7 mouse cellular contexts compared by ENCODE assay signal in the genomic region with DNA sequence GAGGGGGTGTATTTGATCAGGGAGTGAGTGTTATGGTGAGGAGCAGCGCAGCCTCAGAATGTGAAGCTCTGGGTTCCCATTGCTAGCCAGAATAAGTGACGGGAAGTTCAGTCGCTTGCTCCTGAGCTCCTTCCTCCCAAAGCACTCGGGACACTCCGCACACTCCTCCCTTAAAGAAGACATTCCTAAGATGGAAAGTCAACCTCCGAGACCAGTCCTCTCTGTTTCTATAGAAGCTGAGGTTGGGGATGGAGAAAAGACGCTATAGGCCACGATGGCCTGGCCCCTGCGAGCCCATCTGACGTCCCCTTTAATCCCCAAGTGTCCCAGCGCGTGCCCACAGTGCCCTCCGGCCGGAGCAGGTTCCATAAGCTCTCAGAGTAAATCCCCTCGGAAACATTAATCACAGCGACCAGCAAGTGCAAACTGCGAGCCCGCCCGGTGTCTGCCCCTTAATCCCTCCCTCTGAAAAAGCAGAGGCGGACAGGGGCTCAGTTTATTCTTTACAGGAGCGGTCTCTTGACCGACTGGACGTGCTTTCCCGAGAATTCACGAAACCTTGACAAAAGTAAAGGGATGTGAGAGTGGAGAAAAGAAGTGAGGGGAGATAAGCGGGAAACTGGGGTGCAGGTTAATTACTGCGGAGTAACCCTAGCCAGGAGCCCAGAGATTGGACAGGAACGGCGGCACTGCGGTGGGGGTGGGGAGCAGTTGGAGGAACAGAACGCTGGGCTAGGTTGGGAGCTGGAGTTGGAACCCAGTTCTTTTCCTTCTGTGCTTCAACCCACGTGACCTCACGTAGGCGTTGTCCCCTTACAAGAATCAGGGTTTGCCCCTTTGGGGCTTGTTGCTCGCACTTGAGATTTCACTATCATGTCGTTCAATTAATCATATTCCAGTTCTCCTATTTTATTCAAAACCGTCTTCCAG. TPM values are rescaled to one million over a fixed set of nuclear protein-coding genes. Genes with fewer than 3 reads are reported as not detected.
DNase-seq lines count a peak whose midpoint lies in the region; ATAC-seq lines count a peak whose summit lies in the region.

No protein-coding gene starts in this region.

- no peak; the same call in 1 of the 2 replicates for ATAC-seq in lung, embryonic 16.5 days (ENCODE audit: low read depth)
- no peak for ATAC-seq in embryonic facial prominence, embryonic 13.5 days (ENCODE audit: insufficient number of reproducible peaks, insufficient read depth, low FRiP score, low TSS enrichment, low read depth)
- ATAC-seq in hindbrain, embryonic 15.5 days (ENCODE audit: low FRiP score, low read depth) = no peak
- no peak for ATAC-seq in neural tube, embryonic 11.5 days (ENCODE audit: insufficient read depth, low FRiP score, low TSS enrichment)

- H3K4me3 ChIP-seq in lung, embryonic 16.5 days (ENCODE audit: low read length) = peak overlapping the region; percentile 51
- H3K4me3 ChIP-seq in embryonic facial prominence, embryonic 13.5 days = peak overlapping the region; percentile 50
- peak overlapping the region; percentile 46 for H3K4me3 ChIP-seq in hindbrain, embryonic 15.5 days
- H3K4me3 ChIP-seq in neural tube, embryonic 11.5 days (ENCODE audit: low read depth, low read length) = peak overlapping the region; percentile 44

- peak overlapping the region; percentile 82 for H3K4me2 ChIP-seq in lung, embryonic 16.5 days (ENCODE audit: low read depth, low read length)
- peak overlapping the region; percentile 77 for H3K4me2 ChIP-seq in embryonic facial prominence, embryonic 13.5 days
- peak overlapping the region; percentile 87 for H3K4me2 ChIP-seq in hindbrain, embryonic 15.5 days
- H3K4me2 ChIP-seq in neural tube, embryonic 11.5 days (ENCODE audit: low read depth) = peak overlapping the region; percentile 66

- H3K9ac ChIP-seq in lung, embryonic 16.5 days (ENCODE audit: low read length) = peak overlapping the region; percentile 50
- no peak overlapping the region for H3K9ac ChIP-seq in embryonic facial prominence, embryonic 13.5 days
- no peak overlapping the region for H3K9ac ChIP-seq in hindbrain, embryonic 15.5 days
- H3K9ac ChIP-seq in neural tube, embryonic 11.5 days (ENCODE audit: low read length) = peak overlapping the region; percentile 15; the same call in 1 of the 2 replicates

- peak overlapping the region; percentile 41; the same call in 1 of the 2 replicates for H3K27ac ChIP-seq in lung, embryonic 16.5 days (ENCODE audit: low read length)
- H3K27ac ChIP-seq in embryonic facial prominence, embryonic 13.5 days = no peak overlapping the region
- peak overlapping the region; percentile 11; the same call in 1 of the 2 replicates for H3K27ac ChIP-seq in hindbrain, embryonic 15.5 days (replicated peaks)
- peak overlapping the region; percentile 63; the same call in 1 of the 2 replicates for H3K27ac ChIP-seq in neural tube, embryonic 11.5 days (ENCODE audit: low read depth, low read length)

- DNase-seq in lung, adult 18-20 months = no peak
- DNase-seq in neural tube, embryonic 11.5 days (ENCODE audit: low spot score) = peak; percentile 57
- DNase-seq in ovary, postnatal 36 days (ENCODE audit: low spot score) = no peak
- no peak for DNase-seq in frontal cortex, adult 2 months (ENCODE audit: extremely low spot score in 1 of 2, low spot score in 1 of 2)

- no peaks in the 10 kb centered on the region for H3K36me3 ChIP-seq in lung, embryonic 16.5 days (ENCODE audit: control insufficient read depth, insufficient read depth, low read length)
- no peaks in the 10 kb centered on the region for H3K36me3 ChIP-seq in embryonic facial prominence, embryonic 13.5 days
- H3K36me3 ChIP-seq in hindbrain, embryonic 15.5 days = no peaks in the 10 kb centered on the region
- H3K36me3 ChIP-seq in neural tube, embryonic 11.5 days (ENCODE audit: control insufficient read depth, insufficient read depth, low read length) = no peaks in the 10 kb centered on the region

- WGBS in lung, embryonic 16.5 days = 1% methylated on average over 37 of the region's 37 CpGs
- WGBS in embryonic facial prominence, embryonic 13.5 days = under 1% methylated on average over 37 of the region's 37 CpGs
- under 1% methylated on average over 37 of the region's 37 CpGs for WGBS in hindbrain, embryonic 15.5 days
- WGBS in neural tube, embryonic 11.5 days = under 1% methylated on average over 37 of the region's 37 CpGs

- peaks cover 71% of the 10 kb centered on the region for H3K27me3 ChIP-seq in lung, embryonic 16.5 days (ENCODE audit: control insufficient read depth, insufficient read depth, low read depth, low read length)
- peaks cover 92% of the 10 kb centered on the region for H3K27me3 ChIP-seq in embryonic facial prominence, embryonic 13.5 days
- H3K27me3 ChIP-seq in hindbrain, embryonic 15.5 days = peaks cover 60% of the 10 kb centered on the region
- H3K27me3 ChIP-seq in neural tube, embryonic 11.5 days (ENCODE audit: control insufficient read depth, insufficient read depth, low read length) = peaks cover 54% of the 10 kb centered on the region

- no peaks in the 10 kb centered on the region for H3K9me3 ChIP-seq in lung, embryonic 16.5 days (ENCODE audit: control insufficient read depth, low read length)
- H3K9me3 ChIP-seq in embryonic facial prominence, embryonic 13.5 days = no peaks in the 10 kb centered on the region
- H3K9me3 ChIP-seq in hindbrain, embryonic 15.5 days = no peaks in the 10 kb centered on the region
- no peaks in the 10 kb centered on the region for H3K9me3 ChIP-seq in neural tube, embryonic 11.5 days (ENCODE audit: control insufficient read depth, low read length)

- peaks cover 13% of the 10 kb centered on the region for H3K4me1 ChIP-seq in lung, embryonic 16.5 days (replicated peaks; ENCODE audit: control insufficient read depth, insufficient read depth, low read length)
- H3K4me1 ChIP-seq in embryonic facial prominence, embryonic 13.5 days = peaks cover 47% of the 10 kb centered on the region
- H3K4me1 ChIP-seq in hindbrain, embryonic 15.5 days (replicated peaks) = peaks cover 52% of the 10 kb centered on the region
- peaks cover 28% of the 10 kb centered on the region for H3K4me1 ChIP-seq in neural tube, embryonic 11.5 days (ENCODE audit: control insufficient read depth, insufficient read depth, low read length)

RNA-seq across cellular contexts. Expression of a gene that starts 1.6 kb away (rescaled TPM):
- 0.79 and 0.87 TPM in 2 replicates for polyA plus RNA-seq in lung, embryonic 16.5 days (2015; fragmentation: Nextera tagmentation; extraction: Ambion mirVana)
- polyA plus RNA-seq in embryonic facial prominence, embryonic 13.5 days (2015; fragmentation: Nextera tagmentation; extraction: Ambion mirVana) = 0.11 and 0.21 TPM in 2 replicates
- 3.7 and 5.4 TPM in 2 replicates for polyA plus RNA-seq in hindbrain, embryonic 15.5 days (2015; fragmentation: Nextera tagmentation; extraction: Ambion mirVana)
- polyA plus RNA-seq in neural tube, embryonic 11.5 days (2014; fragmentation: Nextera tagmentation; extraction: Ambion mirVana) = 5.9 and 6.1 TPM in 2 replicates
- polyA plus RNA-seq in frontal cortex, adult 2 months (2012; rRNA removed) = 11.9 and 13.9 TPM in 2 replicates

Comparison
In these comparisons a context has a peak if more than half of its experiments do, and no peak if none do; other contexts are left out.
1. H3K9ac ChIP-seq: peak in lung, embryonic 16.5 days (single experiment) and neural tube, embryonic 11.5 days (single experiment); none in embryonic facial prominence, embryonic 13.5 days (single experiment) and hindbrain, embryonic 15.5 days (single experiment).
2. Peak in every context shown above with its lines, with median percentiles within 50 percentile points of each other: H3K4me2 ChIP-seq and H3K4me3 ChIP-seq.